Mouse (Mus musculus) right cerebral cortex, adult 2 months (tissue): ENCODE results near the gene Prkch.

Experiments
- DNase-seq, 2 experiments: peaks; one replicate each; pipeline ENCODE4 v3.0.0; 2021 to 2022; ENCODE audit warnings: low spot score in 2 of 2

Gene Prkch

GRCm38 (mm10) chr12:73611741-73612140 is 27.1 kb downstream of the Prkch start:
- no peak for DNase-seq

GRCm38 (mm10) chr12:73613183-73613582 is 28.6 kb downstream of the Prkch start:
- no peak for DNase-seq

GRCm38 (mm10) chr12:73617652-73618051 is 33.1 kb downstream of the Prkch start:
- no peak for DNase-seq

GRCm38 (mm10) chr12:73625277-73626032 is 40.9 kb downstream of the Prkch start:
- no peak for DNase-seq

- no peak for DNase-seq
Measured at GRCm38 (mm10) chr12:73627902-73628301, 43.3 kb downstream of the Prkch start.

GRCm38 (mm10) chr12:73630596-73630995 is 46.0 kb downstream of the Prkch start:
- DNase-seq = no peak

- no peak for DNase-seq
Measured at GRCm38 (mm10) chr12:73631148-73631547, 46.6 kb downstream of the Prkch start.

GRCm38 (mm10) chr12:73632671-73633244 is 48.2 kb downstream of the Prkch start:
- DNase-seq = no peak

GRCm38 (mm10) chr12:73633707-73634106 is 49.1 kb downstream of the Prkch start:
- no peak for DNase-seq

GRCm38 (mm10) chr12:73639571-73639970 is 55.0 kb downstream of the Prkch start:
- DNase-seq = no peak

GRCm38 (mm10) chr12:73641183-73641582 is 56.6 kb downstream of the Prkch start:
- DNase-seq = no peak

GRCm38 (mm10) chr12:73645216-73645615 is 60.6 kb downstream of the Prkch start:
- no peak for DNase-seq

GRCm38 (mm10) chr12:73647686-73648085 is 63.1 kb downstream of the Prkch start:
- DNase-seq = no peak

GRCm38 (mm10) chr12:73656568-73657204 is 72.1 kb downstream of the Prkch start:
- DNase-seq = no peak

- DNase-seq = no peak
Measured at GRCm38 (mm10) chr12:73663421-73663820, 78.8 kb downstream of the Prkch start.

GRCm38 (mm10) chr12:73666701-73667100 is 82.1 kb downstream of the Prkch start:
- DNase-seq = no peak

GRCm38 (mm10) chr12:73667607-73668006 is 83.0 kb downstream of the Prkch start:
- DNase-seq = no peak

GRCm38 (mm10) chr12:73670739-73671138 is 86.1 kb downstream of the Prkch start:
- DNase-seq = no peak

GRCm38 (mm10) chr12:73671540-73671939 is 86.9 kb downstream of the Prkch start:
- DNase-seq = no peak

GRCm38 (mm10) chr12:73672007-73672406 is 87.4 kb downstream of the Prkch start:
- DNase-seq = no peak

GRCm38 (mm10) chr12:73673783-73674182 is 89.2 kb downstream of the Prkch start:
- no peak for DNase-seq

- no peak for DNase-seq
Measured at GRCm38 (mm10) chr12:73675212-73675611, 90.6 kb downstream of the Prkch start.

GRCm38 (mm10) chr12:73679400-73679801 is 94.8 kb downstream of the Prkch start:
- no peak for DNase-seq
